Mouse (Mus musculus): Measurements from ENCODE around the gene Olfr288. TPM values are rescaled to one million over a fixed set of nuclear protein-coding genes. Genes with fewer than 3 reads are reported as not detected.

Olfr288 gene
- total RNA-seq, 2 experiments from 2014 or later: not detected

Other genes with a start within 250 kb of the Olfr288 start
- gene Tmem106c, start 231.3 kb downstream of the Olfr288 start, total RNA-seq (2015): 12.4 and 18.5 TPM in 2 replicates
- gene Tmem106c, start 231.3 kb downstream of the Olfr288 start, total RNA-seq (2017): 13.5 and 14.1 TPM in 2 replicates
- gene Col2a1, start 190.8 kb downstream of the Olfr288 start, total RNA-seq (2015): not detected in 2 replicates
- not detected in 2 replicates for gene Col2a1, start 190.8 kb downstream of the Olfr288 start, total RNA-seq (2017)
- gene Pfkm, start 103.0 kb downstream of the Olfr288 start, total RNA-seq (2015): 2.4 and 3.1 TPM in 2 replicates
- 4.7 and 6.2 TPM in 2 replicates for gene Pfkm, start 103.0 kb downstream of the Olfr288 start, total RNA-seq (2017)
- 43.4 and 44.7 TPM in 2 replicates for gene Senp1, start 101.8 kb downstream of the Olfr288 start, total RNA-seq (2015)
- 39.9 and 52.2 TPM in 2 replicates for gene Senp1, start 101.8 kb downstream of the Olfr288 start, total RNA-seq (2017)
- 29.8 and 34.5 TPM in 2 replicates for gene Asb8, start 29.9 kb downstream of the Olfr288 start, total RNA-seq (2015)
- gene Asb8, start 29.9 kb downstream of the Olfr288 start, total RNA-seq (2017): 30.0 and 31.4 TPM in 2 replicates
- not detected in 2 replicates for gene Ccdc184, start 28.4 kb downstream of the Olfr288 start, total RNA-seq (2015)
- not detected in 2 replicates for gene Ccdc184, start 28.4 kb downstream of the Olfr288 start, total RNA-seq (2017)
- not detected in 2 replicates for gene Gm44579, start 25.4 kb upstream of the Olfr288 start, total RNA-seq (2015)
- gene Gm44579, start 25.4 kb upstream of the Olfr288 start, total RNA-seq (2017): not detected in 2 replicates
- gene Olfr287, start 25.5 kb upstream of the Olfr288 start, total RNA-seq (2015): not detected in 2 replicates
- gene Olfr287, start 25.5 kb upstream of the Olfr288 start, total RNA-seq (2017): not detected in 2 replicates
- gene Olfr286, start 38.9 kb upstream of the Olfr288 start, total RNA-seq (2015): not detected in 2 replicates
- not detected in 2 replicates for gene Olfr286, start 38.9 kb upstream of the Olfr288 start, total RNA-seq (2017)
- not detected in 2 replicates for gene H1fnt, start 61.8 kb upstream of the Olfr288 start, total RNA-seq (2015)
- gene H1fnt, start 61.8 kb upstream of the Olfr288 start, total RNA-seq (2017): not detected in 2 replicates
- gene Zfp641, start 100.6 kb upstream of the Olfr288 start, total RNA-seq (2015): 0.09 TPM in 1 of 2 replicates, not detected in the other
- not detected in 2 replicates for gene Zfp641, start 100.6 kb upstream of the Olfr288 start, total RNA-seq (2017)
- not detected in 2 replicates for gene Olfr285, start 121.8 kb upstream of the Olfr288 start, total RNA-seq (2015)
- gene Olfr285, start 121.8 kb upstream of the Olfr288 start, total RNA-seq (2017): not detected in 2 replicates
- not detected in 2 replicates for gene Olfr284, start 145.4 kb upstream of the Olfr288 start, total RNA-seq (2015)
- gene Olfr284, start 145.4 kb upstream of the Olfr288 start, total RNA-seq (2017): not detected in 2 replicates
- gene Olfr283, start 185.4 kb upstream of the Olfr288 start, total RNA-seq (2015): not detected in 2 replicates
- gene Olfr283, start 185.4 kb upstream of the Olfr288 start, total RNA-seq (2017): not detected in 2 replicates
- not detected in 2 replicates for gene Olfr282, start 235.7 kb upstream of the Olfr288 start, total RNA-seq (2015)
- not detected in 2 replicates for gene Olfr282, start 235.7 kb upstream of the Olfr288 start, total RNA-seq (2017)